Mouse (Mus musculus) liver, adult 2 months (tissue): ENCODE measurements around the gene Ranbp3l.

ENCODE experiments used
- CTCF ChIP-seq: fragments of 200-500 bp; IDR thresholded peaks from 2 replicates; pipeline ENCODE4 v1.5.1; 2011; ENCODE audit warnings: low read depth, low read length, control low read depth
- POLR2A ChIP-seq: fragments of 200-500 bp; IDR thresholded peaks from 2 replicates; pipeline ENCODE4 v1.6.1; 2011; ENCODE audit warnings: low read length, control low read depth; ENCODE audit not compliant: insufficient read depth; ENCODE audit errors: extremely low read depth

GRCm38 (mm10) chr15:9110526-9111347, 143.0 kb downstream of the Ranbp3l start:
- no peak for TF ChIP-seq POLR2A
- TF ChIP-seq CTCF = no peak
